Mouse (Mus musculus): ENCODE data around the gene Itprid2.

GRCm38 (mm10) chr2:79713662-79714091 lies 78.5 kb downstream of the Itprid2 start:
- TF ChIP-seq EP300 (IDR thresholded peaks at IDR 0.05; ENCODE audit: low read depth) (no peak), CTCF (IDR thresholded peaks at IDR 0.05; ENCODE audit: low read depth) (no peak)

Data from liver, embryonic 14.5 days (tissue).